Mouse (Mus musculus) adrenal gland, adult 2 months (tissue): ENCODE measurements around the gene Ptgdr2. TPM values are rescaled to one million over a fixed set of nuclear protein-coding genes. Genes with fewer than 3 reads are reported as not detected.

Source experiments
- DNase-seq: peaks from one replicate; pipeline ENCODE4 v3.0.0; 2021
- long read RNA-seq: library from polyadenylated mRNA; stranded (forward); transcript quantifications from one replicate; pipeline ENCODE4 v2.0.0, GENCODE M21; 2021
- polyA plus RNA-seq: library from polyadenylated mRNA; depleted of rRNA; stranded (reverse); fragments of >200 nt; gene quantifications from 2 replicates; pipeline ENCODE4 v1.2.3, GENCODE M21; 2012; rRNA removed
- total RNA-seq, 2 experiments: library from RNA; stranded (reverse); gene quantifications; 2 replicates each; pipeline ENCODE4 v1.2.3; 2021

The Ptgdr2 gene
- total RNA-seq (under 1 TPM in 1 of 2 experiments, not detected in 1; 0.10 TPM), polyA plus RNA-seq (0.04 and 0.26 TPM in 2 replicates)
- long read RNA-seq = 0 reads

- no peak for DNase-seq
These were observed at the start of gene Ptgdr2 for GRCm38 (mm10) chr19:10937110-10937563. TSS of gene Ptgdr2 (plus strand) at chr19:10937160.

GRCm38 (mm10) chr19:10892201-10892600 lies 44.8 kb upstream of the Ptgdr2 start:
- DNase-seq = no peak

GRCm38 (mm10) chr19:10895016-10895528 lies 41.9 kb upstream of the Ptgdr2 start, which contains the start of gene Prpf19:
TSS of gene Prpf19 (plus strand) at chr19:10895231.
- peak; percentile 98 for DNase-seq

GRCm38 (mm10) chr19:10895708-10896107 lies 41.3 kb upstream of the Ptgdr2 start:
- DNase-seq = peak; percentile 70

- no peak for DNase-seq
These were observed 40.1 kb upstream of the Ptgdr2 start for GRCm38 (mm10) chr19:10896849-10897248.

GRCm38 (mm10) chr19:10897491-10897890 lies 39.5 kb upstream of the Ptgdr2 start:
- peak; percentile 64 for DNase-seq

GRCm38 (mm10) chr19:10900315-10900714 lies 36.6 kb upstream of the Ptgdr2 start:
- DNase-seq = no peak

- DNase-seq = no peak
These were observed 35.9 kb upstream of the Ptgdr2 start for GRCm38 (mm10) chr19:10901046-10901445.

- DNase-seq = no peak
These were observed 32.4 kb upstream of the Ptgdr2 start for GRCm38 (mm10) chr19:10904512-10904911.

GRCm38 (mm10) chr19:10904927-10905727 lies 31.8 kb upstream of the Ptgdr2 start:
- peak; percentile 91 for DNase-seq

- DNase-seq = no peak
These were observed 31.3 kb upstream of the Ptgdr2 start for GRCm38 (mm10) chr19:10905728-10906000.

- DNase-seq = peak; percentile 52
These were observed 29.1 kb upstream of the Ptgdr2 start for GRCm38 (mm10) chr19:10907891-10908290.

- DNase-seq = no peak
These were observed 27.8 kb upstream of the Ptgdr2 start for GRCm38 (mm10) chr19:10909087-10909721.

GRCm38 (mm10) chr19:10914291-10914690 lies 22.7 kb upstream of the Ptgdr2 start:
- no peak for DNase-seq

- no peak for DNase-seq
These were observed 22.1 kb upstream of the Ptgdr2 start for GRCm38 (mm10) chr19:10914870-10915269.

- DNase-seq = no peak
These were observed 20.5 kb upstream of the Ptgdr2 start for GRCm38 (mm10) chr19:10916506-10916905.

- no peak for DNase-seq
These were observed 18.5 kb upstream of the Ptgdr2 start for GRCm38 (mm10) chr19:10918321-10918991.

- no peak for DNase-seq
These were observed 16.4 kb upstream of the Ptgdr2 start, which contains the start of gene Zp1 for GRCm38 (mm10) chr19:10920532-10920931. TSS of gene Zp1 (minus strand) at chr19:10920632.

GRCm38 (mm10) chr19:10921058-10921457 lies 15.9 kb upstream of the Ptgdr2 start:
- DNase-seq = no peak

- DNase-seq = peak; percentile 21
These were observed 12.7 kb upstream of the Ptgdr2 start for GRCm38 (mm10) chr19:10924220-10924619.

- no peak for DNase-seq
These were observed 10.8 kb upstream of the Ptgdr2 start for GRCm38 (mm10) chr19:10926123-10926621.

GRCm38 (mm10) chr19:10926666-10927065 lies 10.3 kb upstream of the Ptgdr2 start:
- no peak for DNase-seq
